Mouse (Mus musculus) heart, embryonic 13.5 days (tissue): ENCODE data around the gene Ifi35. TPM values are rescaled to one million over a fixed set of nuclear protein-coding genes. Genes with fewer than 3 reads are reported as not detected.
"Not testable (repeated sequence)": the region's sequence is repeated elsewhere in the genome, so short reads cannot be mapped to it uniquely, and the experiment has no call there.

ENCODE experiments used
- ATAC-seq: fragments of 200-750 bp; cut with Nextera tagmentation; 2 replicates; pipeline ENCODE4 v1.8.0; 2017; ENCODE audit warnings: moderate TSS enrichment; ENCODE audit not compliant: insufficient number of reproducible peaks, low FRiP score, low TSS enrichment; ENCODE audit errors: extremely low read depth
- H3K27ac ChIP-seq: fragments of 300-500 bp; sonication (generic); replicated peaks from 2 replicates; pipeline ENCODE4 v1.5.1; 2015; ENCODE audit warnings: moderate library complexity, mild to moderate bottlenecking, inconsistent platforms
- H3K27me3 ChIP-seq: fragments of 300-500 bp; sonication (generic); replicated peaks from 2 replicates; pipeline ENCODE4 v1.6.1; 2015; ENCODE audit warnings: mild to moderate bottlenecking, inconsistent platforms
- H3K36me3 ChIP-seq: fragments of 300-500 bp; sonication (generic); 2 replicates; pipeline ENCODE4 v1.6.1; 2015; ENCODE audit warnings: mild to moderate bottlenecking, inconsistent platforms
- H3K4me1 ChIP-seq: fragments of 300-500 bp; sonication (generic); 2 replicates; pipeline ENCODE4 v1.6.1; 2015; ENCODE audit warnings: inconsistent platforms
- H3K4me2 ChIP-seq: fragments of 300-500 bp; sonication (generic); 2 replicates; pipeline ENCODE4 v1.6.1; 2015; ENCODE audit warnings: inconsistent platforms, mild to moderate bottlenecking, moderate library complexity
- H3K4me3 ChIP-seq: fragments of 300-500 bp; sonication (generic); 2 replicates; pipeline ENCODE4 v1.5.1; 2015; ENCODE audit warnings: moderate library complexity, mild to moderate bottlenecking, inconsistent platforms
- H3K9ac ChIP-seq: fragments of 300-500 bp; sonication (generic); 2 replicates; pipeline ENCODE4 v1.6.1; 2015; ENCODE audit warnings: inconsistent platforms, mild to moderate bottlenecking, moderate library complexity
- H3K9me3 ChIP-seq: fragments of 300-500 bp; sonication (generic); 2 replicates; pipeline ENCODE4 v1.6.1; 2016; ENCODE audit warnings: inconsistent platforms
- WGBS: fragments of 180-500 bp; shearing (Covaris S2); methylation state at CpG from one replicate; pipeline ENCODE4 v1.1.7; 2015; ENCODE audit warnings: mixed read lengths; 5-methylcytosine and 5-hydroxymethylcytosine counted together
- polyA plus RNA-seq: library from polyadenylated mRNA; unstranded; fragments of >200 nt; fragmentation: Nextera tagmentation; extraction: Ambion mirVana; gene quantifications from 2 replicates; pipeline ENCODE4 v1.2.1, GENCODE M21; 2015

Ifi35 gene
- polyA plus RNA-seq, 1 experiment from 2014 or later: 11.6 TPM

DNA sequence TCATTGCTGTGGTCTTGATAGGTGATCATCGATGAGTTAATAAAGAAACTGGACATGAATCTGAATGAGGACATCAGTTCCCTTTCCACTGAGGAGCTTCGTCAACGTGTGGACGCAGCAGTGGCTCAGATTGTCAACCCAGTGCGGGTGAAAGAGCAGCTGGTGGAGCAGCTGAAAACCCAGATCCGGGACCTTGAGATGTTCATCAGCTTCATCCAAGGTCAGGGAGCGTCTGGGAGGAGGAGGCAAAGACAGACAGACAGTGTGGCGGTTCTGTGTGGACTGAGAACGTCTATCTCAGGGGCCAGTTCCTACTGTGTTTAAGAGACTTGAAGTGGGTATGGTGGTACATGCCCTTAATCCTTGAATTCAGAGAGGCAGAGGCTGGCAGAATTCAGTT, 16.9 kb upstream of the Ifi35 start:
- no peak for ATAC-seq
- H3K36me3 ChIP-seq: peaks cover 71% of the 10 kb centered on the region
- 89% methylated on average over 9 of the region's 9 CpGs for WGBS

GRCm38 (mm10) chr11:101433396-101433795, 14.8 kb upstream of the Ifi35 start:
- H3K9me3 ChIP-seq: no peaks in the 10 kb centered on the region
- H3K4me1 ChIP-seq: no peaks in the 10 kb centered on the region
- no peak overlapping the region for H3K4me3 ChIP-seq
- no peaks in the 10 kb centered on the region for H3K27me3 ChIP-seq
- H3K4me2 ChIP-seq: no peak overlapping the region
- 84% methylated on average over 13 of the region's 13 CpGs for WGBS
- no peak overlapping the region for H3K27ac ChIP-seq
- H3K9ac ChIP-seq: no peak overlapping the region
- peaks cover 72% of the 10 kb centered on the region for H3K36me3 ChIP-seq
- ATAC-seq: no peak

More for the DNA sequence above, 16.9 kb upstream of the Ifi35 start:
- Histone ChIP-seq H3K4me3 (no peak overlapping the region), H3K9me3 (no peaks in the 10 kb centered on the region), H3K4me2 (no peak overlapping the region), H3K9ac (no peak overlapping the region), H3K27ac (no peak overlapping the region), H3K27me3 (no peaks in the 10 kb centered on the region), H3K4me1 (peaks cover 9% of the 10 kb centered on the region)

DNA sequence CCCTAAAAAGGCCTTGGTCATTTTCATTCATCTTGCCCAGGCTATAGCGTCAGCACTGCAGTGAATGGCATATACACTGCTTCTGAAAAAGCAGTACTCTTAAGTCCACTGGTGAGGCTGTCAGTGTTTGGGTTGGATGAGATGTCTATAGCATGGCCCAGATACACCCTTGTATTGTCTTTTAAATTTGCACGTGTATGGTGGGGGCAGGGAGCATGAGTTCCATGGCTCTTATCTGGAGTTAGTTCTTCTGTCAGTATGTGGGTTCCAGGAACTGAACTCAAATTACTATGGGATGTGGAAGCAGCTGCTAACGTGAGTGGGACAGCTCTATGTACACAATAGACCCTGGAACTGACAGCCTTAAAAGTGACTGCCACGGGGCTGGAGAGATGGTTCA, 12.4 kb upstream of the Ifi35 start:
- no peak for ATAC-seq
- Histone ChIP-seq H3K9ac (no peak overlapping the region), H3K9me3 (no peaks in the 10 kb centered on the region), H3K36me3 (peaks cover 55% of the 10 kb centered on the region), H3K27ac (no peak overlapping the region), H3K27me3 (no peaks in the 10 kb centered on the region), H3K4me3 (no peak overlapping the region), H3K4me1 (no peaks in the 10 kb centered on the region), H3K4me2 (no peak overlapping the region)
- 70% methylated on average over 4 of the region's 4 CpGs for WGBS

GRCm38 (mm10) chr11:101436916-101437315, 11.3 kb upstream of the Ifi35 start:
- no peak for ATAC-seq
- Histone ChIP-seq H3K27ac (no peak overlapping the region), H3K27me3 (no peaks in the 10 kb centered on the region), H3K4me2 (no peak overlapping the region), H3K4me1 (no peaks in the 10 kb centered on the region), H3K36me3 (peaks cover 44% of the 10 kb centered on the region), H3K4me3 (no peak overlapping the region), H3K9ac (no peak overlapping the region), H3K9me3 (no peaks in the 10 kb centered on the region)
- 75% methylated on average over 4 of the region's 4 CpGs for WGBS

- 50% methylated on average over 3 of the region's 3 CpGs for WGBS
- ATAC-seq: not testable (repeated sequence)
Observed at GRCm38 (mm10) chr11:101438006-101438405, 10.2 kb upstream of the Ifi35 start.

DNA sequence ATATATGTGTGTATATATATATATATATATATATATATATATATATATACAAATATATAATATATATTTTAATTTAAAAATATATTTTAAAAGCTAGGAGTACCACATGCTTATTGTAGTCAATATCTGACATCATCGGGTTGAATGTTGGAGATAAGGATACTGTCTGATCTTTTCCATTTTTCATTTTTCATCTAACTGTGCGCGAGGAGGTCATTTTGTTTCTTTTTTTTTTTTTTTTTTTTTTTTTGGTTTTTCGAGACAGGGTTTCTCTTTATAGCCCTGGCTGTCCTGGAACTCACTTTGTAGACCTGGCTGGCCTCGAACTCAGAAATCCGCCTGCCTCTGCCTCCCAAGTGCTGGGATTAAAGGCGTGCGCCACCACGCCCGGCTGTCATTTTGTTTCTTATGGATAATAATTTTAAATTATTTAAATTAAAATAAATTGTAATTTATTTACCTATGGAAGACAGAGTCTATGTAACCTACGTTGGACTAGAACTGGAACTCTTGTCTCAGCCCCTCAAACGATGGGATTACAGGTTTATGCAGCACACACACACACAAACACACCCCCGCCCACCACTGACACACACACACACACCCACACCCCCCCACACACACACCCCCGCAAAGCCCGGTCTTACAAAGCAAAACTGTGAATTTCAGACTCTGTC, 6.6 kb upstream of the Ifi35 start:
- peak overlapping the region; percentile 70; the same call in 1 of the 2 replicates for H3K9ac ChIP-seq
- H3K36me3 ChIP-seq: peaks cover 32% of the 10 kb centered on the region
- H3K4me3 ChIP-seq: peak overlapping the region; percentile 91
- not testable (repeated sequence) for H3K9me3 ChIP-seq, H3K27me3 ChIP-seq, ATAC-seq, H3K27ac ChIP-seq
- peaks cover 21% of the 10 kb centered on the region for H3K4me1 ChIP-seq
- peak overlapping the region; percentile 59 for H3K4me2 ChIP-seq
- 33% methylated on average over 15 of the region's 15 CpGs for WGBS

More at GRCm38 (mm10) chr11:101438006-101438405, 10.2 kb upstream of the Ifi35 start:
- H3K9me3 ChIP-seq, H3K4me1 ChIP-seq, H3K4me2 ChIP-seq, H3K4me3 ChIP-seq, H3K27ac ChIP-seq, H3K9ac ChIP-seq, H3K27me3 ChIP-seq: not testable (repeated sequence)
- peaks cover 34% of the 10 kb centered on the region for H3K36me3 ChIP-seq

GRCm38 (mm10) chr11:101442127-101442693, 6.0 kb upstream of the Ifi35 start, which contains the start of gene Rpl27:
Rpl27 (plus strand) TSS chr11:101442298.
- no peaks in the 10 kb centered on the region for H3K27me3 ChIP-seq
- peak within 1 kb of the TSS; percentile 97 for H3K9ac ChIP-seq
- ATAC-seq: peak; percentile 99
- under 1% methylated on average over 42 of the region's 42 CpGs for WGBS
- H3K4me1 ChIP-seq: peaks cover 21% of the 10 kb centered on the region
- peak within 1 kb of the TSS; percentile 91 for H3K27ac ChIP-seq
- H3K36me3 ChIP-seq: peaks cover 33% of the 10 kb centered on the region
- peak within 1 kb of the TSS; percentile 86 for H3K4me2 ChIP-seq
- peak within 1 kb of the TSS; percentile 91 for H3K4me3 ChIP-seq
- H3K9me3 ChIP-seq: no peaks in the 10 kb centered on the region

DNA sequence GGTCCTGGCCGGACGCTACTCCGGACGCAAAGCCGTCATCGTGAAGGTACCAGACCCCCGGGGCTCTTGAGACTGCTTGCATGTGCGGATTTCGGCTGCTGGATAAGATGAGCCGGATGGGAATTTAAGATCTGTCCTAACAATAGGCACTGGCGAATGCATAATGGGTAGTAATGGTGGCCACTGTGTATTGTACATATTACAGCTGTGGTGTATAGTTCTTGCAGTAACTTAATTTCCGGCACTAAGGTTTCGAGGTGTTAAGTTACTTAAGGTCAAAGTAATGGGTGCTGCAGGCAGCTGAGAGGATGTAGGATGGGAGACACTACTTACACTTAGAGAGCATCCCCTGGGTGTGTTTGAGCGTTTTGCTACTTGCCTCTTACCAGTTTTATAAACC, 5.4 kb upstream of the Ifi35 start:
- H3K36me3 ChIP-seq: peaks cover 33% of the 10 kb centered on the region
- H3K27ac ChIP-seq: peak overlapping the region; percentile 91
- peak overlapping the region; percentile 91 for H3K4me3 ChIP-seq
- peak overlapping the region; percentile 86 for H3K4me2 ChIP-seq
- no peak for ATAC-seq
- peaks cover 21% of the 10 kb centered on the region for H3K4me1 ChIP-seq
- under 1% methylated on average over 14 of the region's 14 CpGs for WGBS
- H3K9ac ChIP-seq: peak overlapping the region; percentile 97
- H3K27me3 ChIP-seq: no peaks in the 10 kb centered on the region
- no peaks in the 10 kb centered on the region for H3K9me3 ChIP-seq

DNA sequence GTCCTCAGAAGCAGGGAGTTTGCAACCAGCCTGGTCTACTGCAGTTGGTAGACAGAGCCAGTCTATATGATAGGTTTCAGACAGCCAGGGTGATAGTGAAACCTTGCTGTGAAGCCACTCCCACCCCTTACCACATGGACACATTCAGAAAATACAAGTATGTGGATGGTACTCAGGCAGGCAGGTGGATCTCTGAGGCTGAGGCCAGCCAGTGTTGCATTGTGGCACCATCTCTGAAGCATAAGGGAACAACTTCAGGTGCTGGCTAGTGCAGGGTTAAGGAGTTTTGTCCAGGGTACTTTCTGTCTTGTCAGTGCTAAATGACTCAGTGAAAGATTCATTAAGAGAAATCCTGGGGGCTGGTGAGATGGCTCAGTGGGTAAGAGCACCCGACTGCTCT, 1.9 kb upstream of the Ifi35 start:
- no peak overlapping the region for H3K4me3 ChIP-seq
- no peak overlapping the region for H3K9ac ChIP-seq
- no peak overlapping the region for H3K4me2 ChIP-seq
- peaks cover 33% of the 10 kb centered on the region for H3K36me3 ChIP-seq
- no peak overlapping the region for H3K27ac ChIP-seq
- WGBS: 81% methylated on average over 1 of the region's 1 CpGs
- no peaks in the 10 kb centered on the region for H3K27me3 ChIP-seq
- no peaks in the 10 kb centered on the region for H3K9me3 ChIP-seq
- no peak for ATAC-seq
- peaks cover 34% of the 10 kb centered on the region for H3K4me1 ChIP-seq

GRCm38 (mm10) chr11:101446860-101447259, 1.3 kb upstream of the Ifi35 start:
- H3K27ac ChIP-seq, H3K9ac ChIP-seq, H3K4me3 ChIP-seq, H3K9me3 ChIP-seq, H3K4me2 ChIP-seq, H3K27me3 ChIP-seq, ATAC-seq: not testable (repeated sequence)
- WGBS: 90% methylated on average over 8 of the region's 8 CpGs
- Histone ChIP-seq H3K36me3 (peaks cover 33% of the 10 kb centered on the region), H3K4me1 (peaks cover 34% of the 10 kb centered on the region)

GRCm38 (mm10) chr11:101447786-101448185, 421 bp upstream of the Ifi35 start:
- Histone ChIP-seq H3K9ac (peak overlapping the region; percentile 81; the same call in 1 of the 2 replicates), H3K9me3 (no peaks in the 10 kb centered on the region), H3K27ac (peak overlapping the region; percentile 79), H3K4me1 (peaks cover 37% of the 10 kb centered on the region), H3K36me3 (peaks cover 33% of the 10 kb centered on the region), H3K4me2 (peak overlapping the region; percentile 71), H3K27me3 (no peaks in the 10 kb centered on the region), H3K4me3 (peak overlapping the region; percentile 60)
- 88% methylated on average over 5 of the region's 5 CpGs for WGBS
- ATAC-seq: no peak

DNA sequence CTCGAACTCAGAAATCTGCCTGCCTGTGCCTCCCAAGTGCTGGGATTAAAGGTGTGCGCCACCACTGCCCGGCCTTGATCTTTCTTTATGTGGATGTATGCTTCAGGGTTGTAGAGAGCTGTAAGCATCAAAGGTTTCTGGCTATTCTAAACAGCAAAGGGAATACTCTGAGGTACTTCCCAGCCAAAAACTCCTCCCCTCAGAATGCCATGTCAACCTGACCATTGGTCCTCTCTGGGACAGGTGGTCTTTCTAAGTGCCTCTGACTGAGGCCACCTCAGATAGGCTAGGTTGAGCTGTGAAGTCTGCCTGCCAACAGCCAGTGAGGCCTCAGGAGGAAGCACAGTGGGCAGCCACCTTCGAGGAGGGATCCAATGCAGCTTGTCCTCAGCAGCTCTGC, 692 bp downstream of the Ifi35 start:
- Histone ChIP-seq H3K4me3 (peak overlapping the region; percentile 60), H3K4me1 (peaks cover 27% of the 10 kb centered on the region), H3K4me2 (peak overlapping the region; percentile 71), H3K27me3 (no peaks in the 10 kb centered on the region), H3K9me3 (no peaks in the 10 kb centered on the region), H3K27ac (peak overlapping the region; percentile 79; the same call in 1 of the 2 replicates), H3K36me3 (peaks cover 24% of the 10 kb centered on the region), H3K9ac (peak overlapping the region; percentile 81)
- ATAC-seq: no peak
- WGBS: 75% methylated on average over 4 of the region's 4 CpGs
